Mouse (Mus musculus) E14TG2a.4 (cell line): ENCODE measurements around the gene Rhbdd1.

ENCODE experiments used
- CTCF ChIP-seq: conservative IDR thresholded peaks from 2 replicates; pipeline ENCODE4 v1.5.1; 2014; ENCODE audit warnings: low read length
- NANOG ChIP-seq: IDR thresholded peaks from 2 replicates; pipeline ENCODE4 v1.6.1; 2014; ENCODE audit warnings: borderline replicate concordance, low read length, mixed read lengths

DNA sequence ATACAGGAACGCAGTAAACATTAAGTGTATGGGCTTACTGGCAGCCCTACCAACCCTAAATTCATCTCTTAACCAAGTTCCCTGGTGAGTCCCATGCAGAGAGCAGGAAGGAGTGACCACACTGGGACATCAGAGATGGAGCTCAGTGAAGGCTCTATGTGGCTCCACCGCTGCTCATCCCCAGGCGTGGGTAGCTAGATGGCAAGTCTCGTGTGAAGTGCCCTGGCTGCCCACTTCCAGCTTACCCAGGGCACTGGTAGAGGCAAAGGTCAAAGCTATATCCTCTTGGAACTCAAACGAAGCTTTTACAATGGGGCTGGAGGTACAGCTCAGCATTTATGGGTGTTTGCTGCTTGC is 117.4 kb downstream of the Rhbdd1 start:
- TF ChIP-seq CTCF, result no peak
- no peak for TF ChIP-seq NANOG
